Mouse (Mus musculus) ES-E14 (cell line): ENCODE results near the gene Rassf6.

Experiments used
- CHD2 ChIP-seq: IDR thresholded peaks from 2 replicates; pipeline ENCODE4 v1.6.1; 2014; ENCODE audit warnings: mild to moderate bottlenecking, low read depth, low read length, inconsistent platforms
- MAFK ChIP-seq: IDR thresholded peaks from 2 replicates; pipeline ENCODE4 v1.6.1; 2014; ENCODE audit warnings: mild to moderate bottlenecking, low read depth, low read length, inconsistent platforms; ENCODE audit not compliant: insufficient read depth
- ZC3H11A ChIP-seq: IDR thresholded peaks from 2 replicates; pipeline ENCODE4 v1.6.1; 2012; ENCODE audit warnings: low read depth, mild to moderate bottlenecking, inconsistent platforms, low read length, borderline replicate concordance
- ZNF384 ChIP-seq: IDR thresholded peaks from 2 replicates; pipeline ENCODE4 v1.6.1; 2012; ENCODE audit warnings: low read depth, low read length, inconsistent platforms

- no peak for TF ChIP-seq MAFK
- no peak for TF ChIP-seq ZNF384
- TF ChIP-seq CHD2 = no peak
- no peak for TF ChIP-seq ZC3H11A
Observed at GRCm38 (mm10) chr5:90684994-90685393, 44.5 kb upstream of the Rassf6 start.
